Mouse (Mus musculus): ENCODE data around the gene Svbp.

Svbp gene

GRCm38 (mm10) chr4:119194909-119195581 is at the start of gene Svbp:
Svbp (plus strand) TSS chr4:119195306.
- DNase-seq = peak; percentile 88

- no peak for DNase-seq
Measured at GRCm38 (mm10) chr4:119146816-119147215, 48.3 kb upstream of the Svbp start.

GRCm38 (mm10) chr4:119147347-119147746 is 47.8 kb upstream of the Svbp start:
- no peak for DNase-seq

GRCm38 (mm10) chr4:119148741-119149140 is 46.4 kb upstream of the Svbp start:
- no peak for DNase-seq

- DNase-seq = no peak
Measured at GRCm38 (mm10) chr4:119157186-119157585, 37.9 kb upstream of the Svbp start.

- no peak for DNase-seq
Measured at GRCm38 (mm10) chr4:119157891-119158290, 37.2 kb upstream of the Svbp start.

GRCm38 (mm10) chr4:119161358-119161757 is 33.7 kb upstream of the Svbp start:
- DNase-seq = no peak

GRCm38 (mm10) chr4:119162990-119163389 is 32.1 kb upstream of the Svbp start:
- DNase-seq = no peak

GRCm38 (mm10) chr4:119165916-119166315 is 29.2 kb upstream of the Svbp start:
- DNase-seq = no peak

GRCm38 (mm10) chr4:119167068-119167467 is 28.0 kb upstream of the Svbp start:
- no peak for DNase-seq

GRCm38 (mm10) chr4:119167663-119168062 is 27.4 kb upstream of the Svbp start:
- peak; percentile 86 for DNase-seq

- peak; percentile 35 for DNase-seq
Measured at GRCm38 (mm10) chr4:119172919-119173650, 22.0 kb upstream of the Svbp start.

- peak; percentile 98 for DNase-seq
Measured at GRCm38 (mm10) chr4:119173851-119174453, 21.2 kb upstream of the Svbp start, which contains the start of gene Zfp691. Zfp691 (minus strand) TSS chr4:119174195.

- DNase-seq = no peak
Measured at GRCm38 (mm10) chr4:119177702-119178101, 17.4 kb upstream of the Svbp start.

- no peak for DNase-seq
Measured at GRCm38 (mm10) chr4:119178331-119178730, 16.8 kb upstream of the Svbp start.

- no peak for DNase-seq
Measured at GRCm38 (mm10) chr4:119180133-119180707, 14.9 kb upstream of the Svbp start.

- no peak for DNase-seq
Measured at GRCm38 (mm10) chr4:119181456-119181855, 13.7 kb upstream of the Svbp start.

- DNase-seq = no peak
Measured at GRCm38 (mm10) chr4:119183525-119183924, 11.6 kb upstream of the Svbp start.

GRCm38 (mm10) chr4:119185771-119186170 is 9.3 kb upstream of the Svbp start:
- no peak for DNase-seq

GRCm38 (mm10) chr4:119188060-119188785 is 6.9 kb upstream of the Svbp start:
- no peak for DNase-seq

GRCm38 (mm10) chr4:119189392-119189791 is 5.7 kb upstream of the Svbp start:
- DNase-seq = no peak

- no peak for DNase-seq
Measured at GRCm38 (mm10) chr4:119189864-119190263, 5.2 kb upstream of the Svbp start, which contains the start of gene Ermap. Ermap (minus strand) TSS chr4:119190011.

- DNase-seq = no peak
Measured at GRCm38 (mm10) chr4:119190618-119191017, 4.5 kb upstream of the Svbp start.

Measured in right cerebral cortex, adult 18-20 months (tissue).